Mouse (Mus musculus) neural tube, embryonic 14.5 days (tissue): Measurements from ENCODE around the gene Aldh16a1. TPM values are rescaled to one million over a fixed set of nuclear protein-coding genes. Genes with fewer than 3 reads are reported as not detected.
"Not testable (repeated sequence)": the region's sequence is repeated elsewhere in the genome, so short reads cannot be mapped to it uniquely, and the experiment has no call there.

Experiments
- ATAC-seq: fragments of 200-750 bp; cut with Nextera tagmentation; 2 replicates; pipeline ENCODE4 v1.8.0; 2017; ENCODE audit warnings: low read depth, mild to moderate bottlenecking, moderate TSS enrichment, moderate library complexity
- H3K27ac ChIP-seq: fragments of 300-500 bp; sonication (generic); 2 replicates; pipeline ENCODE4 v1.5.1; 2014; ENCODE audit warnings: low read depth, mild to moderate bottlenecking, control low read depth, low read length, moderate library complexity, mixed read lengths
- H3K27me3 ChIP-seq: fragments of 300-500 bp; sonication (generic); 2 replicates; pipeline ENCODE4 v1.6.1; 2014; ENCODE audit warnings: low read length; ENCODE audit not compliant: control insufficient read depth, insufficient read depth
- H3K36me3 ChIP-seq: fragments of 300-500 bp; sonication (generic); 2 replicates; pipeline ENCODE4 v1.6.1; 2014; ENCODE audit warnings: low read length, mixed read lengths; ENCODE audit not compliant: control insufficient read depth, insufficient read depth
- H3K4me1 ChIP-seq: fragments of 300-500 bp; sonication (generic); 2 replicates; pipeline ENCODE4 v1.6.1; 2014; ENCODE audit warnings: low read length; ENCODE audit not compliant: control insufficient read depth, insufficient read depth
- H3K4me2 ChIP-seq: fragments of 300-500 bp; sonication (generic); 2 replicates; pipeline ENCODE4 v1.6.1; 2014; ENCODE audit warnings: mild to moderate bottlenecking, low read depth, low read length, control low read depth
- H3K4me3 ChIP-seq: fragments of 300-500 bp; sonication (generic); 2 replicates; pipeline ENCODE4 v1.5.1; 2014; ENCODE audit warnings: low read depth, low read length, control low read depth, mixed read lengths
- H3K9ac ChIP-seq: fragments of 300-500 bp; sonication (generic); replicated peaks from 2 replicates; pipeline ENCODE4 v1.6.1; 2014; ENCODE audit warnings: low read depth, mild to moderate bottlenecking, control low read depth, low read length, mixed read lengths
- H3K9me3 ChIP-seq: fragments of 300-500 bp; sonication (generic); 2 replicates; pipeline ENCODE4 v1.6.1; 2016; ENCODE audit warnings: low read length; ENCODE audit not compliant: control insufficient read depth
- WGBS: fragments of 180-500 bp; shearing (Covaris S2); extraction: QIAGEN DNeasy Blood & Tissue Kit; methylation state at CpG from one replicate; pipeline ENCODE4 v1.1.7; 2014; 5-methylcytosine and 5-hydroxymethylcytosine counted together
- polyA plus RNA-seq: library from polyadenylated mRNA; unstranded; fragments of >200 nt; fragmentation: Nextera tagmentation; extraction: Ambion mirVana; gene quantifications from 2 replicates; pipeline ENCODE4 v1.2.1, GENCODE M21; 2014

Gene Aldh16a1
- polyA plus RNA-seq, 1 experiment from 2014 or later, result 16.9 TPM

- not testable (repeated sequence) for ATAC-seq, H3K27me3 ChIP-seq, H3K9me3 ChIP-seq, H3K9ac ChIP-seq, H3K4me3 ChIP-seq, H3K27ac ChIP-seq, H3K36me3 ChIP-seq, H3K4me1 ChIP-seq, H3K4me2 ChIP-seq
- WGBS, result 96% methylated on average over 14 of the region's 14 CpGs
Measured at GRCm38 (mm10) chr7:45095965-45096364, 58.4 kb downstream of the Aldh16a1 start.

GRCm38 (mm10) chr7:45095367-45095766, 59.0 kb downstream of the Aldh16a1 start:
- Histone ChIP-seq H3K9ac (no peak overlapping the region), H3K4me1 (0 out of 2 replicates have a peak, but pooled peaks cover 4% of the 10 kb centered on the region), H3K27ac (no peak overlapping the region), H3K4me2 (no peak overlapping the region), H3K4me3 (no peak overlapping the region), H3K27me3 (no peaks in the 10 kb centered on the region), H3K36me3 (no peaks in the 10 kb centered on the region), H3K9me3 (no peaks in the 10 kb centered on the region)
- ATAC-seq, result no peak
- 80% methylated on average over 6 of the region's 6 CpGs for WGBS

GRCm38 (mm10) chr7:45094121-45094520, 60.3 kb downstream of the Aldh16a1 start:
- 9% methylated on average over 7 of the region's 7 CpGs for WGBS
- Histone ChIP-seq H3K27ac (no peak overlapping the region), H3K4me1 (0 out of 2 replicates have a peak, but pooled peaks cover 4% of the 10 kb centered on the region), H3K4me3 (no peak overlapping the region), H3K9me3 (no peaks in the 10 kb centered on the region), H3K9ac (no peak overlapping the region), H3K27me3 (no peaks in the 10 kb centered on the region), H3K36me3 (no peaks in the 10 kb centered on the region), H3K4me2 (no peak overlapping the region)
- ATAC-seq, result no peak

- Histone ChIP-seq H3K4me2 (no peak overlapping the region), H3K27ac (no peak overlapping the region), H3K4me3 (no peak overlapping the region), H3K4me1 (0 out of 2 replicates have a peak, but pooled peaks cover 4% of the 10 kb centered on the region), H3K9me3 (no peaks in the 10 kb centered on the region), H3K27me3 (no peaks in the 10 kb centered on the region), H3K9ac (no peak overlapping the region), H3K36me3 (no peaks in the 10 kb centered on the region)
- WGBS, result 31% methylated on average over 17 of the region's 18 CpGs
- no peak for ATAC-seq
Measured at GRCm38 (mm10) chr7:45093516-45093905, 60.9 kb downstream of the Aldh16a1 start.

- Histone ChIP-seq H3K36me3 (no peaks in the 10 kb centered on the region), H3K4me3 (no peak overlapping the region), H3K4me2 (no peak overlapping the region), H3K9me3 (no peaks in the 10 kb centered on the region), H3K27me3 (no peaks in the 10 kb centered on the region), H3K9ac (no peak overlapping the region), H3K27ac (no peak overlapping the region), H3K4me1 (0 out of 2 replicates have a peak, but pooled peaks cover 4% of the 10 kb centered on the region)
- WGBS, result 58% methylated on average over 12 of the region's 12 CpGs
- ATAC-seq, result no peak
Measured at GRCm38 (mm10) chr7:45092828-45093515, 61.4 kb downstream of the Aldh16a1 start.

GRCm38 (mm10) chr7:45092048-45092447, 62.3 kb downstream of the Aldh16a1 start, which contains the start of gene Rcn3:
Rcn3 (minus strand) TSS chr7:45092221.
- WGBS, result under 1% methylated on average over 16 of the region's 16 CpGs
- Histone ChIP-seq H3K9me3 (no peaks in the 10 kb centered on the region), H3K27ac (no peak within 1 kb of the TSS), H3K9ac (peak within 1 kb of the TSS; percentile 52), H3K4me3 (peak within 1 kb of the TSS; percentile 30), H3K27me3 (no peaks in the 10 kb centered on the region), H3K4me1 (0 out of 2 replicates have a peak, but pooled peaks cover 4% of the 10 kb centered on the region), H3K36me3 (no peaks in the 10 kb centered on the region), H3K4me2 (peak within 1 kb of the TSS; percentile 56)
- ATAC-seq, result peak; percentile 94

- Histone ChIP-seq H3K27ac (no peak overlapping the region), H3K4me3 (peak overlapping the region; percentile 30), H3K9me3 (no peaks in the 10 kb centered on the region), H3K4me1 (0 out of 2 replicates have a peak, but pooled peaks cover 4% of the 10 kb centered on the region), H3K9ac (peak overlapping the region; percentile 52), H3K36me3 (no peaks in the 10 kb centered on the region), H3K4me2 (peak overlapping the region; percentile 56), H3K27me3 (no peaks in the 10 kb centered on the region)
- 0 out of 2 replicates have a peak, but pooled peaks have one; percentile 10 for ATAC-seq
- 17% methylated on average over 35 of the region's 35 CpGs for WGBS
Measured at GRCm38 (mm10) chr7:45091001-45091990, 63.1 kb downstream of the Aldh16a1 start.
